26 mouse cellular contexts compared by ENCODE assay signal in the genomic region with DNA sequence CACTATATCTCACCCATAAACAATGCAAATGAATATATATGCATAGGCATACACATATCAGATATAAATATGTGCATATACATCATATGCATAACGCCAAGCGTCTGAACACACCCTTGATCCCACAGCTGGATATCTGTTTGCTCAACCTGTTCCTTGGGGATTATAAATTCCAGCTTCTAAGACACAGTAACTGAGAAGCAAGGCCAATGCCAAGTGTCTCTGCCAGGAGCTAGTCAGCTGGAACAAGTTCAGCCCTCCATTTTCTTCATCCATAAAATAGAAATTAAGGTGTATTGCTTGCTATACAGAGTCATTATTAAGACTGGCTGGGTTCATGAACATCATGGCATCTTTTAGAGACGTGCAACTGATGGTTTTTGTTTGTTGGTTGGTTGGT.
DNase-seq lines count a peak whose midpoint lies in the region; ATAC-seq lines count a peak whose summit lies in the region.
"Had no signal": no experiment of that assay in that cellular context is flagged by ENCODE, and none has a peak within 500 bp of the region (broad histone marks: within the 10 kb centered on the region; RNA-seq: fewer than 3 reads in every experiment).

No protein-coding gene starts in this region.

- peak; percentile 30 for DNase-seq in embryonic facial prominence, embryonic 14.5 days (ENCODE audit: low spot score)
- no peak for DNase-seq in embryonic facial prominence, embryonic 10.5 days (ENCODE audit: low spot score)
- DNase-seq in kidney, adult 11 months: peak; percentile 10
- DNase-seq in kidney, postnatal 4 days: no peak
- peak; percentile 25 to 36 for DNase-seq in kidney, postnatal 25 days
- no peak for DNase-seq in kidney, adult 18-20 months
- no peak for DNase-seq in left cerebral cortex, postnatal 4 days
- DNase-seq: cerebellum, adult 11 months; cerebellum, adult 9-10 months; heart, postnatal 10 days; layer of hippocampus, postnatal 36 days; liver, embryonic 13.5 days; lung, adult 18-20 months; lung, postnatal 4 days; right cerebral cortex, postnatal 25 days had no signal

- H3K36me3 ChIP-seq in embryonic facial prominence, embryonic 14.5 days (ENCODE audit: control insufficient read depth, insufficient read depth, low read length): no peaks in the 10 kb centered on the region
- H3K36me3 ChIP-seq in embryonic facial prominence, embryonic 10.5 days (replicated peaks): no peaks in the 10 kb centered on the region
- H3K36me3 ChIP-seq: embryonic facial prominence, embryonic 15.5 days; heart, embryonic 13.5 days; hindbrain, embryonic 15.5 days; limb, embryonic 10.5 days; limb, embryonic 15.5 days; liver, embryonic 13.5 days; midbrain, embryonic 13.5 days; stomach, embryonic 15.5 days had no signal

- H3K27ac ChIP-seq in embryonic facial prominence, embryonic 14.5 days (replicated peaks; ENCODE audit: low read depth, low read length): no peak overlapping the region
- no peak overlapping the region for H3K27ac ChIP-seq in embryonic facial prominence, embryonic 10.5 days (replicated peaks)
- H3K27ac ChIP-seq: embryonic facial prominence, embryonic 15.5 days; forebrain, embryonic 13.5 days; limb, embryonic 10.5 days; limb, embryonic 15.5 days; liver, embryonic 13.5 days; midbrain, embryonic 13.5 days; stomach, embryonic 15.5 days had no signal

- no peak for ATAC-seq in embryonic facial prominence, embryonic 14.5 days (ENCODE audit: low read depth)
- ATAC-seq: CD4-positive, CD25-positive, alpha-beta regulatory T cell, adult 4 months; lung, postnatal 0 days had no signal

- WGBS in embryonic facial prominence, embryonic 14.5 days: 70% methylated on average over 3 of the region's 3 CpGs
- WGBS in embryonic facial prominence, embryonic 10.5 days: 79% methylated on average over 3 of the region's 3 CpGs

- no peak overlapping the region for H3K4me3 ChIP-seq in embryonic facial prominence, embryonic 14.5 days (ENCODE audit: low read depth, low read length)
- H3K4me3 ChIP-seq in embryonic facial prominence, embryonic 10.5 days: no peak overlapping the region
- H3K4me3 ChIP-seq: embryonic facial prominence, embryonic 15.5 days; forebrain, embryonic 13.5 days; heart, embryonic 13.5 days; hindbrain, embryonic 15.5 days; limb, embryonic 10.5 days; limb, embryonic 15.5 days; liver, embryonic 13.5 days; megakaryocyte, embryonic 14.5 days; midbrain, embryonic 13.5 days; stomach, embryonic 15.5 days had no signal

- H3K4me2 ChIP-seq in embryonic facial prominence, embryonic 14.5 days (ENCODE audit: low read depth, low read length): no peak overlapping the region
- H3K4me2 ChIP-seq: embryonic facial prominence, embryonic 15.5 days; limb, embryonic 15.5 days; liver, embryonic 13.5 days; midbrain, embryonic 13.5 days; stomach, embryonic 15.5 days had no signal

- H3K4me1 ChIP-seq in embryonic facial prominence, embryonic 14.5 days (ENCODE audit: control insufficient read depth, insufficient read depth, low read length): peaks cover 5% of the 10 kb centered on the region; the same call in 1 of the 2 replicates
- peaks cover 4% of the 10 kb centered on the region for H3K4me1 ChIP-seq in embryonic facial prominence, embryonic 10.5 days
- H3K4me1 ChIP-seq: liver, embryonic 13.5 days; stomach, embryonic 15.5 days had no signal

- intact Hi-C loops in left cerebral cortex, postnatal 4 days (cut with DNase I): no loop called here

- H3K9ac ChIP-seq in embryonic facial prominence, embryonic 14.5 days (ENCODE audit: low read depth, low read length): no peak overlapping the region
- H3K9ac ChIP-seq: embryonic facial prominence, embryonic 15.5 days; forebrain, embryonic 13.5 days; heart, embryonic 13.5 days; hindbrain, embryonic 15.5 days; limb, embryonic 15.5 days; liver, embryonic 13.5 days; midbrain, embryonic 13.5 days; stomach, embryonic 15.5 days had no signal

- H3K9me3 ChIP-seq in embryonic facial prominence, embryonic 14.5 days (ENCODE audit: control insufficient read depth, low read length): no peaks in the 10 kb centered on the region
- H3K9me3 ChIP-seq in embryonic facial prominence, embryonic 10.5 days: no peaks in the 10 kb centered on the region
- H3K9me3 ChIP-seq: embryonic facial prominence, embryonic 15.5 days; forebrain, embryonic 13.5 days; heart, embryonic 13.5 days; hindbrain, embryonic 15.5 days; limb, embryonic 10.5 days; limb, embryonic 15.5 days; liver, embryonic 13.5 days; megakaryocyte, embryonic 14.5 days; midbrain, embryonic 13.5 days; stomach, embryonic 15.5 days had no signal

- H3K27me3 ChIP-seq in embryonic facial prominence, embryonic 14.5 days (replicated peaks; ENCODE audit: control insufficient read depth, insufficient read depth, low read length): no peaks in the 10 kb centered on the region
- H3K27me3 ChIP-seq in embryonic facial prominence, embryonic 10.5 days (replicated peaks; ENCODE audit: low read depth, poor library complexity, severe bottlenecking): no peaks in the 10 kb centered on the region
- H3K27me3 ChIP-seq: embryonic facial prominence, embryonic 15.5 days; forebrain, embryonic 13.5 days; heart, embryonic 13.5 days; hindbrain, embryonic 15.5 days; limb, embryonic 15.5 days; liver, embryonic 13.5 days; midbrain, embryonic 13.5 days; stomach, embryonic 15.5 days had no signal

Comparison
In these comparisons a context has a peak if more than half of its experiments do, and no peak if none do; other contexts are left out.
1. DNase-seq: peak in embryonic facial prominence, embryonic 14.5 days (single experiment), kidney, adult 11 months (single experiment) and kidney, postnatal 25 days (2 of 2); none in embryonic facial prominence, embryonic 10.5 days (single experiment), kidney, postnatal 4 days (0 of 2), kidney, adult 18-20 months (single experiment) and left cerebral cortex, postnatal 4 days (single experiment).